Mouse (Mus musculus) MEL (cell line): ENCODE measurements around the gene Plekha5.

ENCODE experiments used
- BHLHE40 ChIP-seq: IDR thresholded peaks from 2 replicates; pipeline ENCODE4 v1.6.1; 2012; ENCODE audit warnings: low read depth, mild to moderate bottlenecking, inconsistent platforms, low read length, improper control_type of control experiment, borderline replicate concordance
- CTCF ChIP-seq, 3 experiments: IDR thresholded peaks in 2 of 3; conservative IDR thresholded peaks in 1 of 3; 2 replicates each; pipeline ENCODE4 v1.5.1; 2011 to 2012; ENCODE audit warnings: low read length in 3 of 3, low read depth in 2 of 3, mild to moderate bottlenecking in 2 of 3, improper control_type of control experiment in 1 of 3, inconsistent platforms in 1 of 3, mixed read lengths in 1 of 3, moderate library complexity in 1 of 3; ENCODE audit not compliant: control insufficient read depth in 1 of 3, insufficient read depth in 1 of 3, poor library complexity in 1 of 3, severe bottlenecking in 1 of 3
- E2F4 ChIP-seq: IDR thresholded peaks from 2 replicates; pipeline ENCODE4 v1.6.1; 2011; ENCODE audit warnings: low read depth, low read length, improper control_type of control experiment, borderline replicate concordance
- EP300 ChIP-seq, 2 experiments: IDR thresholded peaks; 2 replicates each; pipeline ENCODE4 v1.6.1; 2011; ENCODE audit warnings: improper control_type of control experiment in 2 of 2, low read length in 2 of 2, low read depth in 1 of 2, mild to moderate bottlenecking in 1 of 2
- GATA1 ChIP-seq: IDR thresholded peaks from 2 replicates; pipeline ENCODE4 v1.6.1; 2011; ENCODE audit warnings: low read depth, low read length, improper control_type of control experiment
- HCFC1 ChIP-seq: IDR thresholded peaks from 2 replicates; pipeline ENCODE4 v1.6.1; 2012; ENCODE audit warnings: low read depth, mild to moderate bottlenecking, inconsistent platforms, low read length, improper control_type of control experiment, moderate library complexity
- MAFK ChIP-seq: IDR thresholded peaks from 2 replicates; pipeline ENCODE4 v1.6.1; 2011; ENCODE audit warnings: low read depth, mild to moderate bottlenecking, low read length, improper control_type of control experiment, borderline replicate concordance
- MEF2A ChIP-seq: IDR thresholded peaks from 2 replicates; pipeline ENCODE4 v1.6.1; 2014; ENCODE audit warnings: low read depth, mild to moderate bottlenecking, inconsistent platforms, low read length, improper control_type of control experiment; ENCODE audit not compliant: poor library complexity, insufficient replicate concordance, severe bottlenecking; ENCODE audit errors: extremely low read depth
- NRF1 ChIP-seq: IDR thresholded peaks from 2 replicates; pipeline ENCODE4 v1.6.1; 2014; ENCODE audit warnings: low read depth, mild to moderate bottlenecking, inconsistent platforms, low read length, improper control_type of control experiment, moderate library complexity; ENCODE audit not compliant: poor library complexity, insufficient read depth, severe bottlenecking
- POLR2A ChIP-seq, 2 experiments: IDR thresholded peaks; 2 replicates each; pipeline ENCODE4 v1.6.1; 2011 to 2012; ENCODE audit warnings: low read length in 2 of 2, mild to moderate bottlenecking in 2 of 2, control low read depth in 1 of 2, improper control_type of control experiment in 1 of 2, low read depth in 1 of 2, moderate library complexity in 1 of 2; ENCODE audit not compliant: control insufficient read depth in 1 of 2, insufficient read depth in 1 of 2, poor library complexity in 1 of 2
- POLR2AphosphoS2 ChIP-seq: IDR thresholded peaks from 2 replicates; pipeline ENCODE4 v1.6.1; 2011; ENCODE audit warnings: low read length, improper control_type of control experiment
- SIN3A ChIP-seq: IDR thresholded peaks from 2 replicates; pipeline ENCODE4 v1.6.1; 2012; ENCODE audit warnings: low read length, improper control_type of control experiment, inconsistent platforms
- USF2 ChIP-seq, 2 experiments: IDR thresholded peaks; 2 replicates each; pipeline ENCODE4 v1.6.1; 2011 to 2012; ENCODE audit warnings: improper control_type of control experiment in 2 of 2, low read length in 2 of 2, borderline replicate concordance in 1 of 2, inconsistent platforms in 1 of 2, low read depth in 1 of 2, mild to moderate bottlenecking in 1 of 2; ENCODE audit not compliant: insufficient read depth in 1 of 2
- ZC3H11A ChIP-seq: IDR thresholded peaks from 2 replicates; pipeline ENCODE4 v1.6.1; 2012; ENCODE audit warnings: low read depth, mild to moderate bottlenecking, inconsistent platforms, low read length, improper control_type of control experiment

DNA sequence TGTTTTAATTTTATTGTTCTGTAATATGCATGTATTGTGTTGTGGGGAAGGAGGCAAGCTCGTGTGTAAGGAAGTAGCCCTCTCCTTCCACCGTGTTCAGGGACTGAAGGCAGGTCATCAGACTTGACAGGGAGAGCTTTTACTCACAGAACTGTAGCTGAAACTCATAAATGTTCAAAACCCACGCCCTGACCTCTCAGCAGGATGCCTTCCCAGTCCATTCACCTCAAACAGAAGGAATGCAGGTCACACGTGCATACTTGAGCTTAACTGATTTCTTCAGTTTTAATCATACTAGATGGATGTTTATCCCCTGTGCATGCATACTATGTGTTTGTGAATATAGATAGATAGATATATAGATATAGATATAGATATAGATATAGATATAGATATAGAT, 48.2 kb upstream of the Plekha5 start:
- TF ChIP-seq BHLHE40 (no peak), NRF1 (no peak), SIN3A (no peak), CTCF (IDR thresholded peaks at IDR 0.05 in 2 of 3, conservative IDR thresholded peaks at IDR 0.05 in 1 of 3; ENCODE audit: control insufficient read depth in 1 of 3, insufficient read depth in 1 of 3, low read depth in 2 of 3, low read length in 3 of 3, poor library complexity in 1 of 3, severe bottlenecking in 1 of 3) (no peak), EP300 (IDR thresholded peaks at IDR 0.05; ENCODE audit: low read depth in 1 of 2, low read length in 2 of 2) (no peak), HCFC1 (no peak), E2F4 (no peak), MAFK (no peak), USF2 (IDR thresholded peaks at IDR 0.05; ENCODE audit: borderline replicate concordance in 1 of 2, insufficient read depth in 1 of 2, low read depth in 1 of 2, low read length in 2 of 2) (no peak), POLR2A (IDR thresholded peaks at IDR 0.05; ENCODE audit: control insufficient read depth in 1 of 2, insufficient read depth in 1 of 2, low read depth in 1 of 2, low read length in 2 of 2, poor library complexity in 1 of 2) (no peak), MEF2A (no peak), ZC3H11A (no peak), GATA1 (no peak), POLR2AphosphoS2 (no peak)
